Mouse (Mus musculus): ENCODE data around the gene Vhl.

- TF ChIP-seq CTCF (IDR thresholded peaks at IDR 0.05; ENCODE audit: low read depth, low read length) = no peak
- TF ChIP-seq POLR2A (IDR thresholded peaks at IDR 0.05; ENCODE audit: borderline replicate concordance, low read depth, low read length) = no peak
Measured at GRCm38 (mm10) chr6:113660492-113661352, 37.0 kb downstream of the Vhl start.
